Mouse (Mus musculus) 3134 (cell line): Measurements from ENCODE around the gene Thsd4.
A peak's percentile ranks its signal among the peaks of the same experiment; 100 is the strongest.
"Not testable (repeated sequence)": the region's sequence is repeated elsewhere in the genome, so short reads cannot be mapped to it uniquely, and the experiment has no call there.

Experiments used
- DNase-seq: peaks from one replicate; pipeline ENCODE4 v3.0.0-alpha.2; 2011; ENCODE audit warnings: low spot score; ENCODE audit not compliant: insufficient read length; ENCODE audit errors: extremely low read depth

Thsd4 gene

DNA sequence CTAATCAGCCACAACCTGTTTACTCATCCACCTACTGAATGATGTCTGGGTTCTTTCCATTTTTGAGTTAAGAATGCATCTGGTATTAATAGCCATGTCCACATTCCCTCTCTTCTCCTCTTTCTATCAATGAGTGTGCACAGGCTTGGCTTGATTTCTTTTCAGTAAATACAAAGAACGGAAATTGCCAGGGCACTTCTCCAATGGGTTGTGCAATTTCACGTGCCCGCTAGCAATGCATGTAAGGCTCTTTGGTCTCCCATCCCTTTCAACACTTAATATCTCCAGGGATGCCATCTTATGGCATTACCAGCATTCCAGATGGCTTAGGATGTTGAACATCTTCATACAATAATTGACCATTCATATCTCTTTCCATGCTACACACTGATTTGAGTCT is 345.5 kb downstream of the Thsd4 start:
- DNase-seq = no peak

GRCm38 (mm10) chr9:60172459-60173060 is 349.3 kb downstream of the Thsd4 start:
- not testable (repeated sequence) for DNase-seq

GRCm38 (mm10) chr9:60166990-60167389 is 354.9 kb downstream of the Thsd4 start:
- no peak for DNase-seq

GRCm38 (mm10) chr9:60160855-60161254 is 361.0 kb downstream of the Thsd4 start:
- no peak for DNase-seq

DNA sequence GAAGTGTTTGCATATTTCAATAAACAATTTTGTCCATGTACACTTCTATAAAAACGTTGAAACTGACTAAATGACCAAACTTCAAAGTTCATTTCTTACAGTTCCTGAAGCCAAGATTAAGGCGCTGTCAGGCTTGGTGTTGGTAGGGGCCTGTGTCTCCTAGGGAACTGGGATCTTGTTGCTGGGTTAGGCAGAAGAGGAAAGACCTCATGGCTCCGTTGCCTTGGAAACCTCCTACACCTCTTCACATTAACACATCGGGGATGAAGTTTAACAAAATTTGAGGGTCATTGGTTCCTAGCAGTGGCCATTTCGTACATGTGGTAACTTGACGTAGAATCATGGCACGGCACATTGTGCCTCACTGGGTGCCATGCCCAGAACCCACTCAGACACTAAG is 361.7 kb downstream of the Thsd4 start:
- DNase-seq = no peak

- DNase-seq = no peak
Observed at GRCm38 (mm10) chr9:60152990-60153389, 368.9 kb downstream of the Thsd4 start.

DNA sequence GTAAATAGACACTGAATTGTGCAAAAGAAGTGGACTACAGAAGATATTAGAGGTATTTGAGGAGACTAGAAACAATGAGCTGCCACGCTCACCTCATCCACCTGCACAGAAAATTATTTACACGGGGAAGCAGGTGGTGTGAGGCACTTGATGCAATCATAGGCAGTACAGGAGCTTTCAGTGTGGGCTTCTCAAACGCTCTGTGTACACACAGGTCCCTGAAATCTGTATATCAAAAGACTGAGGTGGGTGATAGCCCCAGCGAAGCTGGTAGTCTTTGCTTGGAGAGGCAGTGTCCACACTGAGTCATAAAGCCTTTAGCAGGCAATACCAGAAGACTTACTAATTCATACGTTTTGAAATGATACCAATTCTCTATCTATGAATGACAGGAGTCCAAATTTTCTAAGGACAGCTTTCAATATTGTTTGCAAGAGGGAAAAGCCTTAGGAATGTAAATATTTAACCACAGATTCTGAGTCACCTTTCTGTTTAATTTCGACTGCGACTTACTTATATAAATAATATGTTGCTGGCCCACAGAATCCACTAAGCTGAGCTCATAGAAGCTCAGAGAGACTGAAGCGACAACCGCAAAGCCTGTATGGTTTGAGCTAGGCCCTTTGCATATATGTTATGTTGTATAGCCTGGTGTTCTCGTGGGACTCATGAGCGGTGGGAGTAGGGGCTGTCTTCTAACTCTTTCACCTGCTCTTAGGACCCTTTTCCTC is 369.8 kb downstream of the Thsd4 start:
- DNase-seq = peak; percentile 28

GRCm38 (mm10) chr9:60150511-60150910 is 371.3 kb downstream of the Thsd4 start:
- no peak for DNase-seq

GRCm38 (mm10) chr9:60148988-60149387 is 372.9 kb downstream of the Thsd4 start:
- DNase-seq = no peak

DNA sequence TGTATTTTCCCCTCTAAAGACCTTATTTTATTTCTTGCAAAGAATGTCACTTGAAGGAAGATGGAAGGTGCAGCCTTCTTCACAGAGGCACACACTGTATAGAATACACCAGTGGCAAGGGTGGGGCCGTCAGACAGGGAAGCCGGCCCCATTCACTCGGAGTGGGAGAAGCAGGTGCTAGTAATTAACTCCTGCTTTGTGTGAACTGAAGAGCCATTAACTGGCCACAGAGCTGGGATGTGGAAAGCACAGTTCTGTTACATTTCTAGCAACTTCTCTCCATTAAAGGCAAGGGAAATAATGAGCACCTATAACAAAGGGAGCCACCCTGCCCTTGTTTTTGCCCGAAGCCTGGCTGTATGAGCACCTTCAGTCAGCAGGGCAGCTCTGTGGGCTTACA is 374.4 kb downstream of the Thsd4 start:
- no peak for DNase-seq

DNA sequence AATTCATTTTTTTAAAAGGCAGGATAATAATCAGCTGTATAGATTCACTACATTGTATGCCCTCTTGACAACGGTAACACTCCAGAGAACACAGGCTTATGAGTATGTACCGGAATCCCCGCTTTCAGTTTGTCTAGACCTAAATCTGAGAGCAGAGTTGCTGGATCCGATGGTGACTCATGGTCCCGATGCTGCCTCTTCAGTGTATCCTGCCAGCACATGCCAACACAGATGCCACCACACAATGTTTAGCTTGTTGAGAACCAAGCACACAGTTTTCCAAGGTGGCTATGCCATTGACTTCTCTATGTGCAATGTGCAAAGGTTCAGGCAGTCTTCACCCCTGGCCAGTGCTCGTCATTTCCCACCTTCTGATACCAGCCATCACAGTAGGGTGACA is 378.0 kb downstream of the Thsd4 start:
- no peak for DNase-seq

DNA sequence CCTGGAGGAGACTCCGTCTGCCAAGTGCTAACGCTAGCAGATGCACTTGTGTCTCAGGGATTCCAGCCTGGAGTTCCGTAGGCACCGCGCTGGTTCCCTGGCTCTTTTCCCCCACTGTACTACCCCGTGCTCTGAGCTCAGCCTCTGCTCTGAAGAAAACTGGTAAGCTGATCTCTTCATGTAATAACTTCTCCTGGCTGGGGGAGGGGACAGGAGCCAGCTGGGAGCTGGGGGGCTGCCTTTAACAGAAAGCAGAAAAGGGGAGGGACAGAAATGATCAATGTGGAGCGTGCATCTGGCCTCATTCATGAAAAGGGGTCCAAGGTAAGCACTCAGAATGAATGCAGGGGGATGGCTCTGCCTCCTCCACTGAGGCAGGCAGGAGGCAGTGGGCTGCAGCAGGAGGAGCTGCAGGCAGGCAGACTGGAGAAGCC is 380.7 kb downstream of the Thsd4 start:
- no peak for DNase-seq

GRCm38 (mm10) chr9:60140411-60140810 is 381.4 kb downstream of the Thsd4 start:
- no peak for DNase-seq

DNA sequence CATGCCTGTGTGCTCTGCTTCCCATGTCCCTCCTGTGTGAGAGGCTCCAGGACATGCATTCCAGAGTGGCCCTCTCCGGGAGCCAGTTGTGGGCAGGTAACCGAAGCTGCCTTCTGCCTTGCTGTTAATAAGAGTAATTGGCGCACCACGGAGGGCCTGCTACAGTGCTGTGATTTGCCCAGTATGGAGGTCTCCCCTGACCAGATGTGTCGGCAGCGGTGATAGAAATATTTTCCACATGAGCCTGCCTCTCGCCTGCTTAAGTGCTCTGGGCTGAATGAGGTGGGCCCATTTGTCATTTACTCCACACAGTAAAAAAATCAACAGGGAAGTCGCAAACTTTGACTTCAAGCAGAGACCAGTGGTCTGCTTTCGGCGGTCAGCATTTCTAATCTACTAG is 382.4 kb downstream of the Thsd4 start:
- DNase-seq = no peak

DNA sequence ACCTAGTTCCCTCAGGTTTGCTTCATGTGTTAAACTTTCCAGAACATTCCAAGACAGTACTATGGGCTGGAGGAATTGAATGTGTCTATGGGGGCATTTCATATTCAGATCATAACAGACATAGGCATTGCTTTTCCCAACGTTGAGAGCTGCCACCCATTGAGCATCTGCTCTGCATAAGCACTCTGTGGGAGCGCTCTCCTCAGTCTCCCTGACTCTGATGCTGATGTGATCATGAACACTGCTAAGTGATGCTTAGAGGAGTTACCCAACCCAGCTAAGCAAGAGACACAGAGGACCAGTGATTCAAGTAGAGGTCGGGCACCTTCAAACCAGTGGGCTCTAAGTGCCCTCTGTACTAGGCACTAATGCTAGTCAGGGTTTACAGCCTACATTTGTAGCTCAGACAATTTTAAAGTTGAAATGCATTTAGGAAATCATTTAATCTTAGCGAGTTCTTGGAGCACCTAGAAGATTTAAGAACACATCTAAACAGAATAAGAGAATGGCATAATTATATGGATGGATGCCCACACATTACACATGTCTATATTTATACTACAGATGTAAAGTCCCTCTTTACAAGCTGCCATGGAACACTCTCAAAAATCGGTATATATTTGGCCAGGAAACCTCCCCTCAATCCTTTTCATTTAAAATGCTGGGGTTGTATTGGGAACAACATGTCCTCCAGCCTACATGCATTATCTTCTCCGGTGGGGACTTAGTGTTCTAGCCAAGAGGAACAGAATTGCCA is 392.4 kb downstream of the Thsd4 start:
- DNase-seq = no peak

GRCm38 (mm10) chr9:60126961-60127360 is 394.9 kb downstream of the Thsd4 start:
- no peak for DNase-seq

DNA sequence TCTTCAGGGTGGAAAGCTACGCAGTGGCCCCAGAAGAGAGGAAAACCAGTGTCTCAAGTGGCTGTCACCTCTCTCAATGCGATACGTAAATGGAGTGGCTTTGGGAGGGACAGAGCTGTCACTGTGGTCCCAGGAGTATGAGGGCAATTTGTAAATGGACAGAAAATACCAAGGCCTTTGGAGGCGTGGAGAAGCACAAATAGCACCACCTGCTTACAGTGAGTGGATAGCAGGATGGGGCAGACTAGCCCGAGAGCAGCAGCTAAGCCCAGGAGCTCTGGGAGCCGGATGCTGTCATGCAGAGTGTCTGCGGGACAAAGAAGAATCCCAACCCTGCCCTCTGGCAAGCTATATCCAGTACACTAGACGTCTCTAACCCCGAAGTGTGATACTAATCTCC is 397.7 kb downstream of the Thsd4 start:
- DNase-seq = no peak

- DNase-seq = no peak
Observed at GRCm38 (mm10) chr9:60123066-60123465, 398.8 kb downstream of the Thsd4 start.

DNA sequence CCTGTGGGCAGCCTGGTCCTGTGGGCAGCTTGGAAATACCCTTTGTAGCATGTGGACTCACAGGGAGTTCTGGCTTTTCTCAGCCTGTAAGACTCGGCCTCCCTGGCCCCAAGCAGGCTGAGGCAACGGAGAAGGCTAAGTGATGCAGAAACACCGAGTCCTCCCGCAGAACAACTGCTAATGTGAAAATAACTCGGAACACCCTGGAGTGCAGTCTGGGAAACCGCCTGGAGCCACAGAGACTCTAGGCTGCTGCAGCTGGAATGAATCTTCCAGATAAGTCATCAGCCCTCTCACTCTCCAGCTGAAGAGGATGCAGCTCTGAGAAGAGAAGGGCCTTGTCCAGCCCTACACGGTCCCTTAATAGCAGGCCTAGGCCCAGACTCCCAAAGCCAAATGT is 402.0 kb downstream of the Thsd4 start:
- no peak for DNase-seq

DNA sequence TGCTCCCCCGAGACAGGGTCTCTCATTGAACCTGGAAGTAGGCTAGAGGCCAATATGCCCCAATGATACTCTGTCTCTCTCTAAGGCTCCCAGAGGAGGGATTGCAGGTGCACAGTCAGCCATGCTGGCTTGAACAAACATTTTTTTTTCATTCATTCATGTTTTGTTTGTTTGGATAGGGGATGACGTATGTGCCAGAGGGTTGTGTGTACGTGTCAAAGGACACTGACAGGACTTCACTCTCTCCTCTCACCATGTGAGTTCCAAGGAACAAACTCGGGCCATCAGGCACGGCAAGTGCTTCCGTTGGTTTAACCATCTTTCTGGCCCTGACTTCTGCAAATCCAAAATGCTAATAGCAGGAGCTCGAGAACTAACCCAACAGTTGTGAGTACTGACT is 404.0 kb downstream of the Thsd4 start:
- DNase-seq = no peak

DNA sequence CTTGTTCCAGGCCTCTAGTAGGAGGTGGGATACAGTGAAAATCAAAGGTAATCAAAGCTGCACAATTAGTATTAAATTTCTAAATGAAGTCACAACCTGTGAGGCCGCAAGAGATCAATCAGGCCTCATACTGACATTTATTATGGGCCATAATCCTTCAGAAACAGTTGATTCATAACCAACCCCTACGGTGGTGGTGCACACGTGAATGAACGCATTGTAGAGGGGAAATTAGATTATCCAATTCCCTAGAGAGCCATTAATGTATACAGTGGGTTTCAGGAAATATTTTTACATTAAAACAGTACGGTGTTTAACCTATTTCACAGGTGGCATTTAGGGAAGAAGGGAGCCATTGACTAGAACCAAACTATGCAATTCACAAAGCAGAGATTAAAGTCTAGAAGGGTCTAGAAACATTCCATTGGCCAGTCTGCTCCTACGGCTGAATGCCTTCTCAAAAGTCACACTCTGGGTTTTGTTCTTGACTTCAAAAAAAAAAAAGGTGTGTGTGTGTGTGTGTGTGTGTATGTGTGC is 406.1 kb downstream of the Thsd4 start:
- DNase-seq = no peak

- DNase-seq = no peak
Observed at GRCm38 (mm10) chr9:60115306-60115705, 406.5 kb downstream of the Thsd4 start.
